Mouse (Mus musculus) erythroblast, embryonic 14.5 days (primary cell): ENCODE data around the gene Dnm3. TPM values are rescaled to one million over a fixed set of nuclear protein-coding genes. Genes with fewer than 3 reads are reported as not detected.

Experiments used
- H3K27me3 ChIP-seq: 2 replicates; pipeline ENCODE4 v1.6.1; 2012; ENCODE audit warnings: inconsistent platforms; ENCODE audit not compliant: control insufficient read depth
- H3K36me3 ChIP-seq: 2 replicates; pipeline ENCODE4 v1.6.1; 2012; ENCODE audit warnings: mild to moderate bottlenecking, inconsistent platforms; ENCODE audit not compliant: control insufficient read depth
- H3K4me1 ChIP-seq: 2 replicates; pipeline ENCODE4 v1.6.1; 2012; ENCODE audit warnings: inconsistent platforms; ENCODE audit not compliant: control insufficient read depth
- H3K4me3 ChIP-seq: replicated peaks from 2 replicates; pipeline ENCODE3; 2012; ENCODE audit warnings: moderate library complexity, mild to moderate bottlenecking, inconsistent platforms
- H3K9me3 ChIP-seq: 2 replicates; pipeline ENCODE4 v1.6.1; 2012; ENCODE audit warnings: low read length, inconsistent platforms, mixed read lengths; ENCODE audit not compliant: control insufficient read depth
- GATA1 ChIP-seq: IDR thresholded peaks from 2 replicates; pipeline ENCODE4 v1.6.1; 2012; ENCODE audit warnings: low read length, inconsistent platforms, mixed read lengths
- TAL1 ChIP-seq: IDR thresholded peaks from 3 replicates; pipeline ENCODE4 v1.6.1; 2012; ENCODE audit warnings: low read length, inconsistent platforms, mixed read lengths
- polyA plus RNA-seq: library from polyadenylated mRNA; stranded (reverse); fragments of >175 nt; gene quantifications from 2 replicates; pipeline ENCODE4 v1.2.3, GENCODE M21; 2012

Gene Dnm3
- polyA plus RNA-seq, 1 experiment = 0.01 TPM

DNA sequence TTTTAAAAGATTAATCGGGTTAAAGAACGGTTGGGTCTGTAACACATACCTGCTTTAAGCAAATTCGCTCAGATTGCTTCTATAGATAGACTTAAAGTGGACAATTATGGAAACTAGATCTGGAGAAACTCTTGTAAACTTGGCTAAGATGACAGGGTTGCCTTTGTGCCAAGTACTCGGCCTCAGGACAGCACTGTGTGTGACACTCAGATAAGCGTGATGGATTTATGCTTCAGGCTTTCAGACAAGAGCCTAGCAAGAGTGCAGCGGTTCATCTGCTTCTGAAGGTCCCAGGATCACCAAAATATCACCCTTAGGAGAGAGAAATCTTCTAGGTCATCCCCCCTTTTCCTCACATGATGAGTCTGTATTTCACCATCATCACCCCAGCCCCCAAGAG lies 277.4 kb downstream of the Dnm3 start:
- no peaks in the 10 kb centered on the region for H3K27me3 ChIP-seq
- H3K4me1 ChIP-seq = no peaks in the 10 kb centered on the region
- no peak overlapping the region for H3K4me3 ChIP-seq
- TF ChIP-seq GATA1 (no peak), TAL1 (no peak)
- no peaks in the 10 kb centered on the region for H3K36me3 ChIP-seq
- H3K9me3 ChIP-seq = no peaks in the 10 kb centered on the region

DNA sequence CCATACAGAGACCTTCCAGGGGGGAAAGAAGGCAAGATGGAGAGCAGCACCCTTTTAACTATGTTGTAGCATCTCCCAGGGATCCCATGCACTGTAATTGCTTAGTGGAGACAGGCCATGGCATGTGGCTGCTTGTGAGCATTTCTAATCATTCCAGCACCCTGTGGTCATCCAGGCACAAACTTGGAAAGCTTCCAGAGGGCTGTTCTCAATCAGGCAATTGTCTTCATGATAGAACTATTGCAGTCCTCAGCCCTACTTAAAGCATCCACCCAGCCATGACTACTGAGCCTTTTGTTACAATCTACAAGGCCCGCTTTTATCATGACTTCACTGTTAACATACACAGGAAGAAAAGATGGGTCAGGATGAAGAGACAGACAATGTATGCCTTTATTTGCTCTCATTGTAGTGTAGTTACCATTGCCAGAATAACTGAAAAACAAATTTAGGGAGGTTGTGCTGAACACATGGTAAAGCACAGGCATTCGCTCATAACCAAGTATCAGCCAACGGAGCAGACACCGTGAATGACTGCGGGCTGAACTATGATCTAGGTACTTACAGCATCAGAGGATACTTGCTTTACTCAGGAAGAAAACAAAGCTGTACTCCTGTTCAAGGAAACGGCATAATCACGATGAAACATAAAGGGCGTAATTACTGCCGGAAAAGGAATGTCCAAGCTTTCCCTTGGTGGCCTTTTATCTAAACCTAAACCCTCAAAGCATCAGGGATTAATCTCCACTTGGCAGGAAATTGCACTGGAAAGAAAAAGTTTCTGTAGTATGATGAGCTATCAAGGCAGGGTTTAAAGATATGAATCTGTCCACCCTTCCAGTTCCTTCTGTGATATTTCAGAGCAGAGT lies 280.8 kb downstream of the Dnm3 start:
- H3K9me3 ChIP-seq = no peaks in the 10 kb centered on the region
- no peaks in the 10 kb centered on the region for H3K27me3 ChIP-seq
- H3K4me3 ChIP-seq = no peak overlapping the region
- no peaks in the 10 kb centered on the region for H3K36me3 ChIP-seq
- TF ChIP-seq TAL1 (no peak), GATA1 (no peak)
- no peaks in the 10 kb centered on the region for H3K4me1 ChIP-seq

DNA sequence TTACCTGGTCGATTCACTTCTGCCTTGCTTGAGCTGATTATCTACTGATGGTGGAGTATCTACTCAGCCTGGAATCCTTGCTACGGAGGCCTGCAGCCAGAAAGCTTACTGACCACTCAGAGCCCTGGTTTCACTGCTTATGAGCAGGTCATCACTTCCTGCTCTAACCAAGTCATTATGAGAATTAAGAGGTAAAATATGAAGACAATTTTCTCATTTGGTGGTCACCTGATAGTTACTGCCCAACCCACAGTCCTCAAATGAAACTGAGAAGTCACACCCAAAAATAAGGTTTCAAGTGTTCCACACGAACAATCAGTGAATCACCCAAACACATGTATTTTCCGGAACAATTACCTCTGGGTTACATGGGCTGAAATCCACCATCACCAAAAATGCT lies 289.1 kb downstream of the Dnm3 start:
- no peaks in the 10 kb centered on the region for H3K4me1 ChIP-seq
- H3K36me3 ChIP-seq = no peaks in the 10 kb centered on the region
- H3K9me3 ChIP-seq = no peaks in the 10 kb centered on the region
- no peak overlapping the region for H3K4me3 ChIP-seq
- no peak for TF ChIP-seq GATA1
- no peak for TF ChIP-seq TAL1
- H3K27me3 ChIP-seq = no peaks in the 10 kb centered on the region

DNA sequence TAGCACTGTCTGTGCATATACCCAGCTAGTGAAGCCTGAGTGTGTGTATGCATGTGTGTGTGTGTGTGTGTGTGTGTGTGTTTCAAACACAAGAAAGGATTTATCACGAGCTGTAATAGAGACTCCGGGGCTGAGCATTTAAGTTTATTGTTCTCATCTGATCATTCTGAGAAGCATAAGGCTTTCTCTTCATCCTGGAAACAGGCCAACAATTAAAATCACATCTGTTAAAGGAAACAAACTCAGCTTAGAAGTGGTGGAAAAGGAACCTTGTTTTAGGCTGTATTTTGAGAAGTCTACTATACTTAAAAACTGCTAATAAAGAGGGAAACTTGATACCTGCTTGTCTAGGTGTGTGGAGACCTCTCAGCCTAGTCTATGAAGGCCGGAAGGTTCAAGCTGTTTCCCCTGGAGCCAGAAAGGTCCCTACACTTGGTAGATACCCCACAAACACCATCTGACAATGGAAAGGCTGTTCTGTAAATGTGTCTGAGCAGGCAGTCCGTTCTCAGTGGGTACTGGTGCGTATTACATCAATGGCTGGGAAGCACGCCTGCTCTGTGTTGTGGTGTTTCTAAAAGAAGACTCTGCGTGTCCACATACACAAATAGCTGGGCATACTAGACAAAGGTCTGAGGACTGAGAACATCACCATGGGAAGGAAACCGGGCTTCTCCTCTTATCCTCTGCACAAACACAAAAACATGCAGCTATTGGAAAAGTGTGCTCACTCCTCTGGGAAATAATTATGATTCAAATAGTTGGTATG lies 290.3 kb downstream of the Dnm3 start:
- H3K4me1 ChIP-seq = no peaks in the 10 kb centered on the region
- H3K9me3 ChIP-seq = no peaks in the 10 kb centered on the region
- H3K27me3 ChIP-seq = no peaks in the 10 kb centered on the region
- TF ChIP-seq TAL1 (no peak), GATA1 (no peak)
- no peak overlapping the region for H3K4me3 ChIP-seq
- H3K36me3 ChIP-seq = no peaks in the 10 kb centered on the region

DNA sequence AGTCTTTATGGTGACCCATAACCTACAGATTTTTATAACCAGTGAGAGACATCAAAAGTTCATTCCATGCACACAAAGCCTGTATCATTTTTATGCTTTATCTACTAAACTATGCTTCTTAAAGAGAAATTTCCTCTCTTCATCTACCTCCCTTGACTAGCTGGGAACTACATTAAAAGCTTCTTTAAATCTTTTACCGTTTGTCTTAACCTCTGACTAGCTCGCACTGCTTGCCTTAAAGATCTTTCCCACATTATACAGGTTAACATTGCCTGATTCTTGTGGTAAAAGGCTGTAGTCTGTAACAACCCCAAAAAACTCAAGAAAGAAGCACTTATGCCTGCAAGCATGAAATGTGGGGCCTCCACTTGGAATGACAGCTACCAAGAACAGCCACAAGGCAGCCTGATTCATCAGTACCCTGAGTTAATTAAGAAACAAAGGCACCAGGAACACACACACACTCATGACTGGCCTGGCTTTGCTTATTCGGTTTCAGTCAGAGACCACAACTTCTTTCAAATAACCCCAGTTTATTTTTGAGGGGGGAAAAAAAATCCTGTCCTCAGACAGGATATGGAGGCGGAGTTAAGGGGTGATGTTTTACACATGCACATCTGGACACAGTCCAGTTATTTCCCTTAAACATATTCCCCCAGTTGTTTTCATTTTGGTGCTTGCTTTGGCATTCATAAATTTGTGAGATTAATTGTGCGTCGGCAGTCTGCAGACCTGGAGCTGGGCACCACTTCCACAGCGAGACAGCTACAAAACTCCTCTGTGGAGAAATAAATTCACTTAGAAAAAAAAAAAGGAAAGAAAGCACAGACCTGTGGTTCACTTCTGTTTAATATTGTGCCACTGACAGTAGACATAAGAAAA lies 291.1 kb downstream of the Dnm3 start:
- no peaks in the 10 kb centered on the region for H3K4me1 ChIP-seq
- H3K27me3 ChIP-seq = no peaks in the 10 kb centered on the region
- TF ChIP-seq TAL1 (no peak), GATA1 (no peak)
- no peak overlapping the region for H3K4me3 ChIP-seq
- no peaks in the 10 kb centered on the region for H3K9me3 ChIP-seq
- no peaks in the 10 kb centered on the region for H3K36me3 ChIP-seq

DNA sequence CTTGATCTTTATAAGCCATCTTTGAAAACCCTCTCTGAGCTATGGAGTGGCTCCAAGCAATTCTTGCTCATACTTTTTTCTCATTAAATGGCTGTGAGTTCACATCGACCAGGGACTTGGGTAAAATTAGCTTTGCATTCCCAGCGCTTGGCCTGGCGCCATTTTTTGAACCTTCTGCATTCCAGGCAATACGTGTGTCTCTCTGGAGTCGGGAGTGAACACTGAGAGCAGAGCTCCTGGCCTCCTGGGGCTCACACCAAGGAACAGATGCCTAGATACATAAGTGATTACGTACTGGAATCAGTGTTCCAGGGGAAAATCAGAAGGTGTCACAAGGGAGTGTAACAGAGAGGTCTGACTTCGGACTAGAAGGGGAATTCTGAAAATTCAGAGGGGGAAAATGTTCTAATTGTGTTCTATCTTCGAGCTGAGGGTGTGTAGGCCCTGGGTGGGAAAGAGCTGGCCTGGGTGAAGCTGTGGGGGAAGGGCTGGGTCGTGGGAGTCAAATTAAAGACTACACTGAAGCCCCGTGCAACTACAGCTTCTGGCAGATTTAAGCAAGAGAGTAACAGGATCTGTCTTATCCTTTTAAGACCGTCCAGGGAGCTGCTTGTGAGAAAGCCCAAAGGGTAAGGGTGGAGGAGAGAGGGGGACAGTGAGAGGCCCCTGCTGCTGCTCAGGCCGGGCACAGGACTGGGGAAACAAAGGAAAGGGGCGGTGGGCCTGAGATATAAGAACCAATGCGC lies 293.7 kb downstream of the Dnm3 start:
- H3K4me1 ChIP-seq = no peaks in the 10 kb centered on the region
- no peaks in the 10 kb centered on the region for H3K9me3 ChIP-seq
- H3K27me3 ChIP-seq = no peaks in the 10 kb centered on the region
- no peaks in the 10 kb centered on the region for H3K36me3 ChIP-seq
- TF ChIP-seq TAL1 (no peak), GATA1 (no peak)
- no peak overlapping the region for H3K4me3 ChIP-seq

DNA sequence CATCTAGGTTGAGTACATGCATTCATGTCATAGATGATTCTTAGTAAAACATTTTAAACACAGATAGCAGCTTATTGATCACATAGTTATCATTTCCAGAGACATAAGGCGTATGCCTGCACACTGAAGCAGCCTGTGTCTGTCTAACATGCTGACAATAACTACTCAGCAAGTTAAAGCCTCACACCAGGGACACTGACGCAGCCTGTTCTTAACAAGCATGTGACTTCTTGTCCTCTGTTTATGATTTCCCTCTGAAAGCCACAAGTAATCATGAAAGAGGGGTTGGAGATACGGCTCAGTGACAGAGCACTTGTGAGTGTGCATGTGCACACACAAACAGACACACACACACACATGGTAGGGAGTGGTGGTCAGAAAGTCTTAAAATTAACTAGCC lies 294.4 kb downstream of the Dnm3 start:
- no peaks in the 10 kb centered on the region for H3K9me3 ChIP-seq
- TF ChIP-seq TAL1 (no peak), GATA1 (no peak)
- H3K36me3 ChIP-seq = no peaks in the 10 kb centered on the region

DNA sequence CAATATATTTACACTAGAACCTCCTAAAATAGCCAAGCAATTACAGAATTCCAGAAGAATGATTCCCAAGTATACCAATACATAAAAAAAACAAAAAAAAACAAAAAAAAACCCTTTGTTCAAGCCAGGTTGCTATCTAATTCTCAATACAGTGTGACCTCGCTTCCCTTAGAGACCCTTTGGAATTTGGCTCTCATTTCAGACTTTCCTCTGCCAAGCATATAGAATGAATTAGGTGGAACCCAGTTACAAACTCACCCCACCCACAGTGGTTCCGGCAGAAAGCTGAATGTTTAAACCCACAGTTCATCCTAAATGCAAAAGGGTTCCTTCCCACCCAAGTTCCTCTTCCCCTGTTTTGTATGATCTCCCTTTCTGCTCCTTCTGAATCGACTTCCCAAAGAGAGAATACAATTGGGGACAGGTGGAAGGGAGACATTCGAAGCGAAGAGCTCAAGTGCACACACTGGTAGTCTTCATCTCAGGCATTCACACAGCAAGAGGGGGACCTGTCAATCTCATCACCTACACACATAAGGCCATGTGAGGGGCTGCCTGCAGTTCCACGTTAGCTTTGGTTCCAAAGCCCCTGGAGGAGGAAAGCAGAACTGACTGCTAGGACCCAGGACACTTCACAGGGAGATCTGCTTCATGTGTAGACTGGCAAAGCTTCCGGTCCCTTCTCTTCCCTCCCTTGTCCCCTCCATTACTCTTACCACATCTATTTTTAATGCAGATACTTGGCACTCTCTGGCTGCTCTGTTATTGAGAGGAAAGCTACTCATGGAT lies 296.5 kb downstream of the Dnm3 start:
- TF ChIP-seq GATA1 = no peak
- TF ChIP-seq TAL1 = no peak
- no peak overlapping the region for H3K4me3 ChIP-seq
- H3K9me3 ChIP-seq = no peaks in the 10 kb centered on the region
- H3K4me1 ChIP-seq = no peaks in the 10 kb centered on the region
- no peaks in the 10 kb centered on the region for H3K36me3 ChIP-seq
- no peaks in the 10 kb centered on the region for H3K27me3 ChIP-seq

More for the DNA sequence above, 294.4 kb downstream of the Dnm3 start:
- no peaks in the 10 kb centered on the region for H3K27me3 ChIP-seq
- H3K4me3 ChIP-seq = no peak overlapping the region
- H3K4me1 ChIP-seq = no peaks in the 10 kb centered on the region
